Mouse (Mus musculus) Muller cell, postnatal 12 days (primary cell): ENCODE measurements around the gene Mrpl50.
"Not testable (repeated sequence)": the region's sequence is repeated elsewhere in the genome, so short reads cannot be mapped to it uniquely, and the experiment has no call there.

Source experiments
- DNase-seq: peaks from one replicate; pipeline ENCODE4 v3.0.0-alpha.2; 2015; ENCODE audit errors: inconsistent ontology term

Mrpl50 gene

DNA sequence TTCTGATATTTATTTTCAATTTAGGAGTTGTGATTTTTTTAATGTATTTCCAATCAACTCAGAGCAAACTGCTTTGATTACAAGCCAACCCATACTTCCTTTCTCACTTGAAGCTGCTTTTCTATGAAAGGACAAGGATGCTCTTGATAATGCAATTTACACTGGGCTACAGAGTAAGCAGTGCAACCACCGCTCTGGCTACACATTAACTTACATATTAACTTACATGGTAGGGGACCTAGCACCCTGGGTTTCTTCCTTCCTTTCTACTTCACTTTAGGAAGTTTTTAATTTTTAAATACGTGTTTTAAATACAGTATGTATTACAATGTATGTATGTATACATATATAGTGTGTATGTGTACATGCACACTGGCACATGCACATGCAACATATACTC, 11.7 kb downstream of the Mrpl50 start:
- no peak for DNase-seq

GRCm38 (mm10) chr4:49506386-49506785, 14.5 kb downstream of the Mrpl50 start, which contains the start of gene Baat:
Gene Baat (minus strand): TSS chr4:49506557.
- no peak for DNase-seq

DNA sequence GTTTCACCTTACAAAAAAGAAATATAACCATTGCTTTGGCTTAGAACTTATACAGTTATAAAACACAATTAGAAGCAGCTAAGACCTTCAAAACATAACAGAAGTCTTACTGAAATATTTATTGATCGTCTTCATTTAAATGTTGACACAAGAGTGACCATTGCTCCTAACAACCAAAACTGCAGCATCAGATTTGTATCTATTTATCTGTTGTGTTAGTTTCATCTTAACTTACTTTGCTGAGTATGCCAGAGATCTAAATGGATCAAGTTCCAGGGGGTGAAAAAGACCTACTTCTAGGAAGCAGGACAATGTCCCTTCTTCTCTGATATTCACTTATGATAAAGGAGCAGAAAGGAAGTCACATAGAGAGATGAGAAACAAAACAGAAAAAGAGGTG, 17.3 kb downstream of the Mrpl50 start:
- DNase-seq = no peak

DNA sequence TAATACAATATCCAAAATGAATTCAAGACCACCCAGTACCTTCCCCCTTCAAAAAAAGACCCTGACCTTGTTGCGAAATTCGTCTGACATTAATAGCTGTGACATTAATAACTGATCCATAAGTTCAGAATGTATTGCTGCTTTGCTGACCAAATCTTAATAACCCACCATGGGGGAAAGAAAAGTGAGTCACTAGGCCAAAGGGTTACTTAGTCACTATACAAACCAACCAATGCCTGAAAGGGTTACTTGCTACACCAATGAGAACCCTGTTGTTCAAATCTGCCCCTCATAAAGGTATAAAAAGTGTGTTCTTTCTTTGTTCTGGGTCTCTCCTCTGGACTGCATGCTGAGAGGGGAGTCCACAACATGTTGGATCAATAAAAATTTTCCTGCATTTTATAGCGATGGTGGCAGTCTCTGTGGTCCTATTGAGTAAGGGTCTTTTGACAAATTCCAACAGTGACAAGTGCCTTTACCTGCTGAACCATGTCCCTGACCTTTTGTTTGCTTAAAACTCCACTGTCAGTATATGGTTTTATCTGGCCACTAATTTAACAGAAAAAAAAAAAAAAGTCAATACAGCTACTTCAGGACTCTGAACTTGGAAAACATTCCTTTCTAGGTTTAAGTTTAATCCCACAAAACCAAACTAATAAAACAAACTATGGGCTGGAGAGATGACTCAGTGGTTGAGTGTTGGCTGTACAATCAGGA, 34.8 kb downstream of the Mrpl50 start:
- not testable (repeated sequence) for DNase-seq

DNA sequence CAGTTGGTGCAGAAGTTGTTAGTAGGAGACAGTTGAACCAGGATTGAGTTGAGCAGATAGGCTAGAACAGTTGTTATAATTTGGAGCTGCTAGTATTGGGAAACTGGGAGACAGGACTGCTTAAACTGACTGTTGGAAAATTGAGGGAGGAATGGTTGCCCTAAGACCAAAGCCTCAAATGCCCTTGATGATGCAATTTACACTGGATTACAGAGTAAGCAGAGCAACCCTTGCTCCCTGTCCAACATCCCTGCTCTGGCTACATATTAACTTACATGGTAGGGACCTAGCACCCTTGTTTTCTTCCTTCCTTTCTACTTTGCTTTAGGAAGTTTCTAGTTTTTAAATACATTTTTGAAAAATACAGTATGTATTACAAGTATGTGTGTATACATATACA, 35.5 kb downstream of the Mrpl50 start:
- DNase-seq = no peak

DNA sequence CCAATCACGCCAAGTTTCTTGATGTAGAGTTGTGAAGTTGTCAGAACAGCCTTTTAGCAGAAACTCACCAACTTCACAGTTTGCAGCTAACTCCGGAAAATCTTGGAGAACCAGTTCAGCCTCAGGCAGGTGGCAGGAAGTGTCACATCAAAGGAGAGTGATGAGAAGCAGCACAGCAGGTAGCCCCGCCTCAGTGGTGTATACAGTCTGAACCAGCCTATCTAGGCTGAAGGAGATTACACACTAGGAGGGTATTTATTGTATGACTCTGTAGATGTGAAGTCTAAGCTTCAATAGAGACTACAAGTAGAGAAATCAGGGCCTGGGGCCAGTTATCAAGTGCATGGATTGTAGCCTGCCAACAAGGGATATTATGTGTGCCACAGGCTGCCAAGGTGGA, 40.0 kb downstream of the Mrpl50 start:
- DNase-seq = no peak

- DNase-seq = no peak
Measured at GRCm38 (mm10) chr4:49480104-49480760, 40.7 kb downstream of the Mrpl50 start.

DNA sequence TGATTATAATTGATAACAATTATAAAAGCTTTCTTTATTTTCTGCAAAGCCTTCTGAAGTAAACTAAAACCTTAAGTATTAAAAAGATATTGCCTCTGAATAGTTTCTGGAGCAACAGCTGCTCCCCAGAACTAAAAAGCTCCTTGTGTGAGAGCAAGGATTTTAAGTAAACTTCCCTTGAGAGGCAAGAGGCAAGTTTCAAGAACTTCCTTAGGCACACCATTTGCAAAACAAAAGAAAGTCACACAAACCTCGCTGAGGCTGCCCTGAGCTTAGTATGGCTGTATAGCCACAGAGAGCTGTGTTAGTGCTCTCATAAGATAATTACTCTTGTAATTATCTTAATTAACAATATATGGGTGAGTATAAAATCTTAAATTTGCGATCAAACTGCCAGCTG, 41.9 kb downstream of the Mrpl50 start:
- not testable (repeated sequence) for DNase-seq

- DNase-seq = peak; percentile 22
Measured at GRCm38 (mm10) chr4:49478118-49478877, 42.6 kb downstream of the Mrpl50 start.

GRCm38 (mm10) chr4:49474583-49474982, 46.3 kb downstream of the Mrpl50 start:
- no peak for DNase-seq

- DNase-seq = no peak
Measured at GRCm38 (mm10) chr4:49473435-49474100, 47.3 kb downstream of the Mrpl50 start, which contains the start of gene Acnat1. Gene Acnat1 (minus strand): TSS chr4:49473912.

GRCm38 (mm10) chr4:49469435-49470151, 51.3 kb downstream of the Mrpl50 start:
- DNase-seq = no peak

DNA sequence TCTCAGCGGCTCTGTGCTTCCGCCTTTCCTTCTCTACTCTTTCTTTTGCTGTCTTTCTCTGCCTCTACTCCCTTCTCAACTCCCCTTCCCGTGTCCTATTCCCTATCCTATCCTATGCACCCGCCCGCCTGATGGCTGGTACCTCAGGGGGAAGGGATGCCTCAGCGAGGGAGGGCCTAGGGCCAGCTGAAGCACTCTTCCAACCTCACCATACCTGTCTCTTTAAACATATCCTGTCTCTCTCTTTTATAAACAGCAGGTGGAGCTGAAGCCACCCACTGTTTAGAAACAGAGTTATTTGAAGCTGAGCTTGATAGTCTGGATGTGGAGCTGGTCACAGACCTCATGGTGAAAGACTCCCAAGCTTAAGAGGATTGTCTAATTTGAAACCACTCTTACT, 53.5 kb downstream of the Mrpl50 start:
- DNase-seq = no peak
